Mouse (Mus musculus) lung, adult 2 months (tissue): ENCODE data around the gene Atf7.

Experiments
- CTCF ChIP-seq: fragments of 200-500 bp; IDR thresholded peaks from 2 replicates; pipeline ENCODE4 v1.5.1; 2011; ENCODE audit warnings: mild to moderate bottlenecking, low read length, control low read depth; ENCODE audit not compliant: insufficient read depth
- POLR2A ChIP-seq: fragments of 200-500 bp; IDR thresholded peaks from 2 replicates; pipeline ENCODE4 v1.6.1; 2011; ENCODE audit warnings: low read depth, mild to moderate bottlenecking, control low read depth, low read length, borderline replicate concordance; ENCODE audit errors: extremely low read depth

- TF ChIP-seq CTCF (no peak), POLR2A (no peak)
Observed at GRCm38 (mm10) chr15:102619486-102619885, 5.8 kb downstream of the Atf7 start.
